Mouse (Mus musculus): Measurements from ENCODE around the gene Cachd1.

The Cachd1 gene

DNA sequence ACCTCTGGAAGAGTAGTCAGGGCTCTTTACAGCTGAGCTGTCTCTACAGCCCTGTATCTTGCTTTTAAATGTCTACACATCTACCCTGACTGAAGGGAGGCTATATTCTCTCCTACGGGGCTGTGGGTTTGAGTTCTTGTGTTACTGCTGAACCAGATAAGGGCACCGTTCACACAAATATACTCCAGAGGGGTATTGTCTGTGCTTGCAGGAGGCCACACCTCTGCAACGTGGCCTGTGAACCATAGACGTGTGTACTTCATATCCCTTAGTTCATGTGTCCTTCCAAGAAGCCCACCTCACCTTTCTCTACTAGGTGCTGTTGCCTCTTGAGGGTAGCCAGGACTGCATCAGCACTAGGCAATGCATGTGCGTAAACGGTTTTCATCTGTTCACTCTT lies 215.6 kb downstream of the Cachd1 start:
- DNase-seq (ENCODE audit: low read depth), result no peak

DNA sequence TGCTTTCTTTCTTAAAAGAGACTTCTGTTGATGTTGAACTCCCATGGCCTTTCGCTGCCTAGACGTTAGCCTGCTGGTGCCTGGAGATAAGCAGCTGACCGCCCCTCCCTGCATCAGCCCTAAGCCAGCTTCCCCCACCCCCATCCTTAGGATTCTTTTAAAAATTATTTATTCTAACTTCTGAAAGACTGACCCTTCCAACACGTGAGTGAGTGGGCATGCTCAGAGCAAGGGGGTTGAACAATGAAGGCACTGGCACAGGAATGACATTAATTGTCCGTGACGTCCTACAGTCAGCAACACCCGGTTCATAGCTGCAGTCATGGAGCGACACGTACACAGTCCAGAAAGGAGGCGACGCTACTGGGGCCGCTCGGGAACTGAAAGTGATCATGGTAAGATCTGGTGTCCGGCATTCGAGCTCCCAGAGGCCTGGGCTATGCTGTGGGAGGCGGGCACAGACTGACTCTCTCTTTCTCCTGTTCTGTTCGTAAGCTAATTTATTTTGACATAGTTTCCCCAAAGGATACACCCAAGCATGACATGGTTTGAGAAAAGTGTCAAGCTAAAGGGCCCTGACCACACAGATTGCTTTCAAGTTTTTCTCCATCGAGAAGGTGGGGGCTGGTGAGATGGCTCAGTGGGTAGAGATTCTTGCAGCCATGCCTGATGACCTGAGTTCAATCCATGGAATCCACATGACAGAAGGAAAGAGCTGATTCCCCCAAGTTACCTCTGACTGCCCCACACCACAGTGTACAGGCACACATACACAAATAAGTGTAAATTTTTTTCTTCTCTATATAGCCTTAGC lies 218.2 kb downstream of the Cachd1 start:
- no peak for DNase-seq (ENCODE audit: low read depth)

DNA sequence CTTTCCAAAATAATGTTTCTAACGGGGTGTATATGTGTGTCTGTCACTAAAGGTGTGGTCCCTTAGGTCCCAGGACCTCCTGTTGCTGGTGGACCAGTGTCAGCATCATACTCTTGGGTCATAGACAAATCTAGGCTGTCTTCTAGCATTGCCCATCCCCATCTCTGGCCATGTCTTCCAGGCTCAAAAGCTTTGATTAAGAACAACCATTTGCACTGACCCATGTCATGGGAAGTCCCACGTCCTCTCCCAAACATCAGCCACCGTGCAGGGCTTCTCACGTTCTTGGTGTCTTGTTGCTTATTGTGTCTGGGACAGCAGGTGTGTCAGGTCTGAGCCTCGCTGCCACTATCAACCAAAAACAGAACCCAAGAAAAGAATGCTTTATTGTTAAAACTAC lies 219.1 kb downstream of the Cachd1 start:
- no peak for DNase-seq (ENCODE audit: low read depth)

DNA sequence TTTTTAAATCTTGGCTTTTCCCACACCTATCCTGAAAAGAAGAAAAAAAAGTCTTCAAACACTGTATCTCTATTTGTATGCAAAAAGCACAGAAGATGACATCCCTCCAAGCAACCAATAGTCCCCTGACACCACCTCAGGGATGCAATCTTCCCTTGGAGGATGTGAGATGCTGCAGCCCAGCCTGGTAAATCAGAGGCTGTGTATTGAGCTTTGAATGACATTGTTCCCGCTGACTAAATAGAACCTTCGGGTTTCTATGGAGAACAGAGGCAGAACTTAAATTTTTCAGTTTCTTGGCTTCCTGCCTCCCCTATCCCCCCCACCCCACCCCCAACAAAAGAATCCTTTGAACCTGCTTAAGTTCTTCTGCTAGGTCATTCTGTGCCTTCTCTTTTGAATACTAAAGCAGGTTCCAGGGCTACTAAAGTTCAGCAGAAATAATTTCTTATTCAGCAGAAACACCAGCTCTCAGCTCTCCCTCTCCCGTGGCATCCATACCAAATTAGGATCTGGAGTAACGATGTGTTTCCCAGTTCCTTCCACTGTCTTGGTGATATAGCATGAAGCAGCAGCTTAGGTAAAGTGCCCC lies 219.7 kb downstream of the Cachd1 start:
- DNase-seq (ENCODE audit: low read depth), result no peak

DNA sequence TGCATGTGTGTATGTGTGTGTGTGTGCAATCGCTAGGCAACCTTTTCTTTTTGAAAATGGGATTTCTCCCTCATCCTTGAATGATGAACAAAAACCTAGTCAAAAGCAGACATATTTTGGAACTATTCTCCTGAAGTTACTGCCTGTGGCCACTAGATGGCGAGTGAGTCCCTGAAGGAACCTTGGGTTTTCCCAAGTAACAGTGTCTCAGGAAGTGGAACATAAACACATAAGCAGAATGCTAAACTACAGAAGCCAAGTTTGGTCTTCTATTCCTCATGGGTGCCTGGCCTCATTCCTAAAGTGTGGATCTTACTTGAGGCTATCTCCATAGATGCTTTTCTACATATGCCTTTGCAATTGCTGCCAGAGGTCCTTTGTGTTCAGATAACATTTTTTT lies 221.7 kb downstream of the Cachd1 start:
- DNase-seq (ENCODE audit: low read depth), result peak; percentile 56

DNA sequence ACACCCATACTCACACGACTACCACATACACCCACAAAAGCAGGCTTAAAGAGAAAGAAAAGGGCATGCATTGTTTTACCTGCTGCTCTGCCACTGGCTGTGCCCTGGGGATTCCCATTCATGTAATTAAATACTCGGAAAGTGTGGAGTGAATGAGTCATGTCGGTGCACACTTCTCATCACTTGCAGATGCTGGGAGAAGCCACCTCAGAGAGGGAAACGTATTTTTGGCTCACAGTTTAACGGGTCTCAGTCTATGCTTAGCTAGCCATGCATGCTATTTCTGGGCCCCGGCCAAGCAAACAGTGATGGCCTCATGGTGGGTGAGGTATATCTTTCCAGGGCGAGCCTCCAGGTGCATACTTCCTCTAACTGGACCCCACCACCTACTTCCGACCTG lies 222.4 kb downstream of the Cachd1 start:
- DNase-seq (ENCODE audit: low read depth), result no peak

DNA sequence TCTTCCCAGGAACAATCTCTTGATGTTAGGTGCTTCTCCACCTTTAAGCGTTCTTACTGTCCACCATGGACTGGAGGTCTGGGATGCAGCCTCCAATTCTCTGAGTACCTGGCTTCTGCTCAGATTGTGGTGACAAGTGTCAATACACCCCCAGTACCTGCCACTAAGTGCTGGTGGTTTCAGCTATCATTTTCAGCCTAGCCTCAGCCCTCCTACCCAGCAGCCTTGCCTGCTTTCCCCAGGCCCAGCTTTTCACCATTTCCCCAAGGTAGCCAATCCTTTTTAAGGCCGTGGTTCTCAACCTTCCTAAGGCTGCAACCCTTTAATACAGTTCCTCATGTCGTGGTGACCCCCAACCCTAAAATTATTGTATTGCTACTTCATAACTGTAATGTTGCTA lies 224.1 kb downstream of the Cachd1 start:
- no peak for DNase-seq (ENCODE audit: low read depth)

DNA sequence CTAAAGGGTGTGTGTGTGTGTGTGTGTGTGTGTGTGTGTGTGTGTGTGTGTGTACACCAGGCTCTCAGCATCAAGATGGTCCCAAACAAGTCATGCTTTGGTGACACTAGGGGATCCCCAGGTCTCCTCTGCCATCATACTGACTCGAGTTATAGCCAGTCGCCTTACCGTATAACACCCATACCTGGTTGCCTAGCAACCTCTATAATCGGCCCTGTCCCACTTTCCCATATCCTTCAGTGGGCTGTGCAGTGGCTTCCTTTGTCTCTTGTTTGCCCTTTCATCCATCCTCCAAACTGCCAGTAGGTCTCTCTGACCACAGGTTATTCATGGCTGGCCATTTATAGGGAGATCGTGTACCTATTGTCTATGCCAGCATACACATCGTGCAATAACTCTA lies 224.6 kb downstream of the Cachd1 start:
- no peak for DNase-seq (ENCODE audit: low read depth)

DNA sequence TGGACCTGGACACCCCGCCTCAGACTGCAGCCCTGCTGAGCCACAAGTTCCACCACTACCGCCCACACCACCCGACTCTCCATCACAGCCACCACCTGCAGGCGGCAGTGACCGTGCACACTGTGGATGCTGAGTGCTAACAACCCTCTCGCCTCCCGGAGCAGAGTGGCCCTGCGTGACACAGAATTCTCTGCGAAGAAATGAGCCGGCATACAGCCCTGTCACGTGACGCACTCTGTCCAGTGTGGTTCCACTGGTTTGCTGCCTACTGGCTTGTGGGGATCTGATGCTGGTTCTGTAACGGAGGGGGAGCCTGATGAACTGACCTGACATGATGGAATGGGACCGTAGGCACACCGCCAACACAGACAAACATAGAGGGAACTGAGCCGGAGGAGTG lies 226.5 kb downstream of the Cachd1 start:
- DNase-seq (ENCODE audit: low read depth), result no peak

DNA sequence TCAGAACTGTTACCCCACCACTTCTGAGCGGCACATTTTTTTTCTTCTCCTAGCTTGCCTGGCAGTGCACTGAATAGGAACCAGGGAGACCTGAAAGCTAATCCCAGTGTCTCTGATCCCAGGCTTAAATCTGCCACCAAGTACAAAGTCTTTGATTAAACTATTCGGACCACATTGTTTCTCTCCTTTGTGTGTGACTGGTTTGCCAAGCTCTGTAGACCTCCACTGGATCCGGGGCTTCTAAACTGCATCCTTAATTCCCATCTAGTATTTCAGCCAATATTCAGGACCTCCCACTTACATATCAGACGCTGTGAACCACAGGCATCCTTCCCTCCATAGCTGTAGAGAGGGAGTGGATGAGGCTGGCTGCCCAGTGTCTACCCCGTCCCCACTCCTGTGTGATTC lies 231.9 kb downstream of the Cachd1 start:
- DNase-seq (ENCODE audit: low read depth), result no peak

DNA sequence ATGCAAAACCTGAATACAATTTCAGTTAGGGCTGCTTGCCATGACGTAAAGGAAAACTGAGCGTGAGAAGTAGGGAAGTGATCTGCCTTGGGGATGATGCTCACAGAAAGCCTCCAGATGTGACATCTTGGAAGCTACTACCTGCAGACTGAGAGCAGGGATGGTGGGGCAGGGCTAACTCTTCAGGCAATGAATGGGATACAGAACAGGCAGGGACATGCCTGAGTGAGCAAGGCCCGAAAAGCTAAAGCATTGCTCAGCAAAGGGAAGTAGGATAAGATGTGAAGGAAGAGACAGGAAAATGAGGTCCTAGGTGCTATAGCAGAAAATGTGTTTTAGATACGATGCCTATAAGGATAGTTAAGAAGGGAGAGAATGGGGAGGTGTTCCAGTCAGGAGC lies 232.6 kb downstream of the Cachd1 start:
- DNase-seq (ENCODE audit: low read depth), result no peak

DNA sequence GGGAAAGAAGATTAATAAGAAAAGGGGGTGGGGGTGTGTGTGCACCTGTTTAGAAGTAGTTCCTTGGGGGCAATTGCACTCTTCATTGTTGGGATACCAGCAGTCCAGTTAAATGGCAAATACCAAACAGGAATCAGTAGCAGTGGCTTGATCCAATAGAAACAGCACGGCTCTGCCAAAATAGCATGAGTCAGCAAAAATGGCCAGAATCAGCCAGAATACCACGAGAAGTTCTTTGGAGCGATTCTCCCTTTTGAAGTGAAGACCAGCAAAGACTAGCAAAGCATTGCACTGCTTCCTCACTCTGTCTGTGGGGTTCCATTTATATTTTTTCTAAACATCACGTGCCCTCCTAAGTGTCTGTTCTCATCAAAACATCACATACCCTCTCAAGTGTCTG lies 241.3 kb downstream of the Cachd1 start:
- no peak for DNase-seq (ENCODE audit: low read depth)

DNA sequence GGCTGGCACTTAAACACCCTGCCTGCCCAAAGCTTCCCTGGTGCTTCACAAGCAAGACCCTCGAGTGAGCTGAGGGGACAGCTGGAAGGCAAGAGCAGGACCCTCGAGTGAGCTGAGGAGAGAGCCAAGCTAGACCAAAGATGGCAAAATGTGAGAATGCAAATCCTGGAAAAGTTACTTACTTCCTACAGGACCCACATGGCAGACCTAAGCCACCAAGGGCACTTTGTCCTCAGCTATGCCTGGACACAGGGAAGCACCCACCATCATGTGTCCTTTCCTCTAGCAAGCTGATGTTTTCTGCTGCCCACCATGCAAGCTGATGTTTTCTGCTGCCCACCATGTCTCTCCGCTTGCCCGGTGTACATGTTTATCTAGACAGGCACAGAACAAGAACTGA lies 244.1 kb downstream of the Cachd1 start, which contains the start of gene Gm10577:
TSS of gene Gm10577 (minus strand) at position 101 of the 400 bp plus-strand sequence.
- no peak for DNase-seq (ENCODE audit: low read depth)

DNA sequence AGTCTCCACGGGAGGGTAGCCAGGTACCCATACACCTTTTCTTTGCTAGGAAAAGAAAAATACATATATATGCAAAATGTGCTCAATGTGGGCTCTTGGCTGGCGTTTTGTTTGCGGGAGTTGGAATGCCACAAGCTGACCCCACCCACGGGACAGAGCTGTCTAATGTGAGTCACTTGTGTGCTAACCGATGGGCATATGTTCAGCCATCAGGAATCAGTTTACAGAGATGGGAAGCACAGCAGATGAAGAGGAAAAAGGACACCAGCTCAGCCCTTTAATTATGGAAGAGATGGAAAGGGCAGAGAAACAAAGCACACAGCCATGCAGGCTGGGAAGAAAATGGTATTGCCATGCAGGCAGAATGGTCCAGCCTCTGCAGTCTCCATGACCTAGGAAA lies 250.1 kb downstream of the Cachd1 start:
- no peak for DNase-seq (ENCODE audit: low read depth)

DNA sequence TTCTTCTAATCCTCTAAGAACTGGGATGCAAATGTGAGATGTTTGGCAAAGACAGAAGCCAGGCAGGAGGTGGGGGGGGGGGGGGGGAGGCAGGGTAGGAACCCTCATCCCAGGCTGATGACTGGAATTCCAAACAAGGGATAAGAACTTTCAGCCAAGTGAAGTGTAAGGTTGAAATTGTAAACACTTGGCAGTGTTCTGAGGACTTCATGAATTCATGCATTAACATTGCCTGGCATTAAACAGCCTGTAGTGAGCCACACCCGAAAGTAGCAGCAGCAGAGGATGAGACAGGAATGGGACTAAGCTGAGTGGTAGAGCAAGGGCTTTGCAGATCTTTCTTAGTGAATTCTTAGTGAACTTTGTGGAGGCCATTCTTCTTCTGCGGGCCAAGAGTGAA lies 250.5 kb downstream of the Cachd1 start:
- DNase-seq (ENCODE audit: low read depth), result no peak

DNA sequence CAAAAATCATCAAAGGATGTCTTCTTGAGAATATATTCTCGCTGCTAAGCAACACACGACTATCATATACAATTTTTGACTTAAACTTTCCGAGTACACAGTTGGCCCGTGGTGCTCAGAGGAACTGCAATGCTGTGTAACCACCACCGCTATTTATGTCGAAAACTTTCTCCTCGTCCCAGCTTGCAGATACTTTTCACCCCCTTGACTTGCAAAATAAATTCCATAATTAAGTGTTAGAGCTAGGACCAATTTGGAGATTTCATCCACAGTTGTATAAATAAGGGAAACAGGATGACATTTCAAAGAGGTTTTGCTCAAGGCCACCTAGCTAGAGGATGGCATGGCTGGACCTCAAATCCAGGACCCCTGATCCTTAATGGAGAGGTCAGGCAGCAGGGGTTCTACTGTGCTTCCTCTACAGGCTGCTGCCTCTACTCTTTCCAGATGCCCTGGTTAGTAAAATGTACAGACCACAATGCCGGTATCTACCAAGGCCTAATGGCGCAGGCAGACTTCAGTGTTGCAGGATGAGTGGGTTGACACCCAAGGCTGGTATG lies 251.5 kb downstream of the Cachd1 start:
- no peak for DNase-seq (ENCODE audit: low read depth)

DNA sequence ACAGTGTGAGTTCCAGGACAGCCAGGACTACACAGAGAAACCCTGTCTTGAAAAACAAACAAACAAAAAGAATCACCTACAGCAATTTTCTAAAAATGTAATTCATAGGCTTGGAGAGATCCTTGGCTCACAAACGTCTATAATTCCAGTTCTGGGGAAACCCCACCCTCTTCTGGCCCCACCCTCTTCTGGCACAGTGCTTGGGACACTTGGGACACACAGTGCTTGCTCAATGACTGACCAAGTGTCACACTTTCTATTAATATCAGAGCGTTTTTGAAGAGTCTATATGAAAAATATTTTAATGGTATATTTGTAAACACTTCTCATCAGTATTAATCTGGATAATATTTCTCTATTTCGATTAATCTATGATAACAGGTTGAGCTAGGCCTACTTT lies 256.6 kb downstream of the Cachd1 start:
- DNase-seq (ENCODE audit: low read depth), result no peak

DNA sequence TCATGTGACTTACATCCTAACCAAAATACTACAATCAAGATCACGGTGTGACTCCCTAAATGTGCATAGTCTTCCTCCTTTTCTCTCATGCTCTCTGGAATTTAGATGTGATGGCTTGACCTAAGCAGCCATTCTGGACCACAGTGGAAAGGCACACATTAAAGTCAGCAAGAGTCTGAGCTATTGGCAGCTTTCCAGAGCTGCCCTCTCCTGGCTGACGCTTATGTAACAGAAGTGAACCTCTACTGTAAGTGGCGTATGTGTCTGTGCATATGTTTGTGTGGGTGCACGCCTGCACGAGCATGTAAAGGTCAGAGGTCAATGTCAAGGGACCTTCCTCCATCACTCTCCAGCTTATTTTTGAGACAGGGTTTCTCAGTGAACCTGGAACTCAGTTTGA lies 258.7 kb downstream of the Cachd1 start:
- no peak for DNase-seq (ENCODE audit: low read depth)

DNA sequence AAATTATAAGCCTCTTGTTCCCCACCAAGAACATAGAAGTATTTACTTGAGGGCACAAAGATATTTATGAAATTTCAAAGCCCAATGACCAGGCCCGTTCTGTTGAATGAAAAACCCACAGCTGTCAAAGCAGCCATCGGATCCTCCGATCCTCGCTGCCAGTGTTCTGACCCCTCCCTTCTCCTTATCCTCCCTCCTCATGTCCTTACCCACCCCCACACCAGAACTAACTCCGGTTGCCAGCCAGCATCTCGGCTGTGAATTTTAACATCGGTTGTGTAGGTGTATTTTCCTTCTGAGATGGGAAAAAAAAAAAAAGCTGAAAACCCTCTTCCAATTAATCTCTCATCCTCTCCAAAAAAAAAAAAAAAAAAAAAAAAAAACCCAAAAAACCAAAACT lies 260.7 kb downstream of the Cachd1 start:
- DNase-seq (ENCODE audit: low read depth), result no peak

DNA sequence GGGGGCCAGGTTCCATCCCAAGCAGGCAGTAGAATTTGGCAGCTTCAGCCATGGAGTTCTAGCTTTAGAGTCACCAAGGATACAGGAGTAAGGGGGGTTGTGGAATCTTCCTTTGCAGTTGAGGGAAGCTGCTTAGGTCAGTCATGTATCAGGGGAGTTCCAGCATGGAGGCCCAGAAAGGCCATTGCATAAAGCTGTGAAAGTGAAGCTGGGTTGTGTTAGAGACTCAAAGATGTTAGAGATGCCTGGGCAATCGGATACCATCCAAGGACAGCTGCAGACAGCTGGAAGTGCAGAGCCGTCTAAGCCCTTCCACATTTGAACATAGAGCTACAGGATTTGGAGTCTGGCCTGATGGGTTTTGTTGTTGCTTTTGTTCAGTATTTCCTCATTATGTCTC lies 267.2 kb downstream of the Cachd1 start:
- DNase-seq (ENCODE audit: low read depth), result no peak

DNA sequence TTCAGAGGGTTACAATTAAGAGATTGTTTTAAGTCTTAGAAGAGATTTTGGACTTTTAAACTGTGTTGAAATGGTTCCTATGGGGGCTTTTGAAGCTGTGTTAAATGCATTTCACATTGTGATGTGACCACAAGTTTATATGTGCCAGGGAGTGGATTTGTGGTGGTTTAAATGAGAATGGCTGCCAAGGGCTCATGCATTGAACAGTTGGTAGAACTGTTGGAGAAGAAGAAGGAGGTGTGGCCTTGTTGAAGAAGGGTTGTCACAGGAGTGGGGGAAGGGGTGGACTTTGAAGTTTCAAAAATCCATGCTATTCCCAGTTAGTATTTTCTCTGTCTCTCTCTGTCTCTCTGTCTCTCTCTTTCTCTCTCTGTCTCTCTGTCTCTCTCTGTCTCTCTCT lies 267.7 kb downstream of the Cachd1 start:
- DNase-seq (ENCODE audit: low read depth), result no peak

DNA sequence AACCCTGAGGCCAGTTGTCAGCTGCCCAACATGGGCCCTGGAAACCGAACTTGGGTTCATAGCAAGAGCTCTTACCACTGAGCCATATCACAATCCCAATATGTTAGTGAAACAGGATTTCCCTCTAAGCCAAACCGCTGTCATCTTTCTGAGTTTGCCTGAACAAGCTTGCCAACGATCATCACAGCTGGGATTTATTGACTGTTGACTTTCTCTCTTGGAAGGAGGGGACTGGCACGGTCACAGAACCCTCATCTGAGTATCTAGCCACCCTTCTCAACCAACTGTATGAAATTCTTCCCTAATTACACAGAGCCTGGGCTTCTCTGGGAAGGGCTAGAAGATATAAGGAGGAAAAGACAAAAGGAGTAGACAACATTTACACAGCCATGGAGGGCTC lies 270.1 kb downstream of the Cachd1 start:
- DNase-seq (ENCODE audit: low read depth), result no peak

DNA sequence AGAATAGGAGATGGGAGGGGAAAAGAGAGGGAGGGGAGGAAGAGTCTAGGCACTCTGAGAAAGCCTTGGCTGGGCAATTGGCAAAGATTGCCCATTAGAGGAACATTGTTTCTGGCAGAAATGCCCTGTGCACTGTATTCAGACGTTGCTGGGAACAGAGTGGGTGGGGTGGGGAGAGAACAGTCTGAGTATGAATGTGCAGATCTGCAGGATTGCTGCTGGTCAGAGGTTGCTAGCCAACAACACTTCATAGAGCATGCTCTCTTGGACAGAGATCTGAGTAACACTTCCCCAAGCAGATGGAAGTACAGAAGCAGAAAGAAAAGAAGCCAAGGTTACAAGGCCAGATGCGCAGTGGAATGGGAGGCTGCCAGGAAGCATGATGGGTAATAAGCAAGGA lies 285.7 kb downstream of the Cachd1 start:
- no peak for DNase-seq (ENCODE audit: low read depth)

DNA sequence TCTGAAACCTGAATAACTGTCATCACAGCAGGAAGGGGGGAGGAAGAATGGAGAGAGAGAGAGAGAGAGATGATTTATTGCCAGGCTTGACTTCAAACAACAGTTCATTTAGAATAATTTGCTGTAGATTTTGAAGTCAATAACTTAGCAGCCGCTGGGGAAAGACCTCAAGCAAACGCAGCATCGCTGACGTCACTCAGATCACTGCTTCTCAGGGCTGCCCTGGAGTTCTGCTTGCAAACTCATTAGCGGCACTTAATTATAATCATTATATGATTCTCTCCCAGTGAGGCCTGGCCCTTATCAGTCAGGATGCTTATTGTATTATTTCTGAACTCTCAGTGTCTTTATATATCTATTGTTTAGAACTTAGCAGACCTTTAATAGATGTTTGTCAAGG lies 289.9 kb downstream of the Cachd1 start:
- no peak for DNase-seq (ENCODE audit: low read depth)
